Comparison of ENCODE assay signal across 12 mouse cellular contexts in genomic region chr16:56074122-56074521, GRCm38 (mm10). TPM values are rescaled to one million over a fixed set of nuclear protein-coding genes. Genes with fewer than 3 reads are reported as not detected.
DNase-seq lines count a peak whose midpoint lies in the region; ATAC-seq and TF ChIP-seq lines count a peak whose summit lies in the region.
"Had no signal": no experiment of that assay in that cellular context is flagged by ENCODE, and none has a peak within 500 bp of the region (broad histone marks: within the 10 kb centered on the region; RNA-seq: fewer than 3 reads in every experiment).

No protein-coding gene starts in this region.

- no peak overlapping the region for H3K27ac ChIP-seq in hindbrain, embryonic 15.5 days (replicated peaks)
- no peak overlapping the region for H3K27ac ChIP-seq in hindbrain, embryonic 12.5 days
- peak overlapping the region; percentile 62 for H3K27ac ChIP-seq in MEL (ENCODE audit: control insufficient read depth, low read depth, low read length)
- peak overlapping the region; percentile 97 for H3K27ac ChIP-seq in liver, embryonic 13.5 days

- TF ChIP-seq CTCF in MEL (IDR thresholded peaks at IDR 0.05 in 2 of 3, conservative IDR thresholded peaks at IDR 0.05 in 1 of 3; ENCODE audit: control insufficient read depth in 1 of 3, insufficient read depth in 1 of 3, low read depth in 2 of 3, low read length in 3 of 3, poor library complexity in 1 of 3, severe bottlenecking in 1 of 3) = no peak

- peaks cover 17% of the 10 kb centered on the region for H3K4me1 ChIP-seq in hindbrain, embryonic 15.5 days (replicated peaks)
- H3K4me1 ChIP-seq in hindbrain, embryonic 12.5 days = peaks cover 7% of the 10 kb centered on the region
- H3K4me1 ChIP-seq in MEL (ENCODE audit: control insufficient read depth in 1 of 2, insufficient read depth in 2 of 2, low read length in 2 of 2) = peaks cover 17 to 36% of the 10 kb centered on the region in 2 experiments
- peaks cover 67% of the 10 kb centered on the region for H3K4me1 ChIP-seq in liver, embryonic 13.5 days (replicated peaks)

- no peaks in the 10 kb centered on the region for H3K36me3 ChIP-seq in hindbrain, embryonic 15.5 days
- no peaks in the 10 kb centered on the region for H3K36me3 ChIP-seq in hindbrain, embryonic 12.5 days
- peaks cover 0 to 32% of the 10 kb centered on the region in 2 experiments; a peak in 2 of 4 replicates for H3K36me3 ChIP-seq in MEL (ENCODE audit: control insufficient read depth in 1 of 2, insufficient read depth in 2 of 2, low read length in 2 of 2)
- H3K36me3 ChIP-seq in liver, embryonic 13.5 days = no peaks in the 10 kb centered on the region
- H3K36me3 ChIP-seq: midbrain, embryonic 12.5 days had no signal

- H3K27me3 ChIP-seq in hindbrain, embryonic 15.5 days = no peaks in the 10 kb centered on the region
- no peaks in the 10 kb centered on the region for H3K27me3 ChIP-seq in hindbrain, embryonic 12.5 days
- no peaks in the 10 kb centered on the region for H3K27me3 ChIP-seq in MEL (ENCODE audit: control insufficient read depth in 1 of 2, insufficient read depth in 2 of 2, low read length in 2 of 2)
- no peaks in the 10 kb centered on the region for H3K27me3 ChIP-seq in liver, embryonic 13.5 days
- H3K27me3 ChIP-seq: midbrain, embryonic 12.5 days had no signal

- no peaks in the 10 kb centered on the region for H3K9me3 ChIP-seq in hindbrain, embryonic 15.5 days
- no peaks in the 10 kb centered on the region for H3K9me3 ChIP-seq in hindbrain, embryonic 12.5 days (replicated peaks)
- H3K9me3 ChIP-seq in MEL (replicated peaks; ENCODE audit: insufficient read depth, low read length) = no peaks in the 10 kb centered on the region
- H3K9me3 ChIP-seq in liver, embryonic 13.5 days (replicated peaks) = no peaks in the 10 kb centered on the region
- H3K9me3 ChIP-seq: midbrain, embryonic 12.5 days had no signal

- TF ChIP-seq RAD21 in MEL (IDR thresholded peaks at IDR 0.05; ENCODE audit: low read depth, low read length) = no peak

- peak; percentile 14 to 25 for DNase-seq in cerebellum, postnatal 10 days
- no peak for DNase-seq in cerebellum, adult 11 months
- peak; percentile 30 for DNase-seq in MEL (ENCODE audit: low read depth, low spot score)
- peak; percentile 60 for DNase-seq in liver, embryonic 13.5 days
- no peak for DNase-seq in adrenal gland, postnatal 14 days
- DNase-seq in heart, postnatal 4 days = no peak
- DNase-seq: kidney, adult 9 months; layer of hippocampus, adult 9-11 months had no signal

- TF ChIP-seq POLR2A in MEL (IDR thresholded peaks at IDR 0.05; ENCODE audit: control insufficient read depth in 1 of 2, insufficient read depth in 1 of 2, low read depth in 1 of 2, low read length in 2 of 2, poor library complexity in 1 of 2) = no peak

- H3K79me2 ChIP-seq in MEL (ENCODE audit: control insufficient read depth, insufficient read depth, low read length, poor library complexity) = peaks cover 8% of the 10 kb centered on the region

- no peak overlapping the region for H3K4me3 ChIP-seq in hindbrain, embryonic 15.5 days
- H3K4me3 ChIP-seq in hindbrain, embryonic 12.5 days = no peak overlapping the region
- H3K4me3 ChIP-seq in MEL (ENCODE audit: control insufficient read depth in 1 of 2, insufficient read depth in 1 of 2, low read depth in 2 of 2, low read length in 2 of 2) = no peak overlapping the region
- no peak overlapping the region for H3K4me3 ChIP-seq in liver, embryonic 13.5 days (replicated peaks)
- H3K4me3 ChIP-seq: midbrain, embryonic 12.5 days had no signal

- TF ChIP-seq EP300 in MEL (IDR thresholded peaks at IDR 0.05; ENCODE audit: low read depth in 1 of 2, low read length in 2 of 2) = no peak

- ATAC-seq in hindbrain, embryonic 15.5 days (ENCODE audit: low FRiP score, low read depth) = peak; percentile 10; the same call in 1 of the 2 replicates
- no peak; the same call in 1 of the 2 replicates for ATAC-seq in hindbrain, embryonic 12.5 days (ENCODE audit: low FRiP score)
- ATAC-seq in liver, embryonic 13.5 days (ENCODE audit: low read depth) = peak; percentile 37
- ATAC-seq: lung, postnatal 0 days had no signal

- H3K4me2 ChIP-seq in hindbrain, embryonic 15.5 days = no peak overlapping the region
- no peak overlapping the region for H3K4me2 ChIP-seq in hindbrain, embryonic 12.5 days (replicated peaks)
- H3K4me2 ChIP-seq in liver, embryonic 13.5 days = peak overlapping the region; percentile 77

- 83% methylated on average over 1 of the region's 1 CpGs for WGBS in hindbrain, embryonic 15.5 days
- WGBS in hindbrain, embryonic 12.5 days = 93% methylated on average over 1 of the region's 1 CpGs
- 31% methylated on average over 1 of the region's 1 CpGs for WGBS in liver, embryonic 13.5 days (ENCODE audit: insufficient replicate concordance)

- no peak overlapping the region for H3K9ac ChIP-seq in hindbrain, embryonic 15.5 days
- H3K9ac ChIP-seq in hindbrain, embryonic 12.5 days = no peak overlapping the region
- no peak overlapping the region; the same call in 1 of the 2 replicates for H3K9ac ChIP-seq in MEL (ENCODE audit: control insufficient read depth, low read depth, low read length, poor library complexity, severe bottlenecking)
- H3K9ac ChIP-seq in liver, embryonic 13.5 days = peak overlapping the region; percentile 89
- H3K9ac ChIP-seq: midbrain, embryonic 12.5 days had no signal

TF ChIP-seq in MEL, 35 proteins besides CTCF, POLR2A, EP300 and RAD21:
- TF ChIP-seq TCF12 (IDR thresholded peaks at IDR 0.05; ENCODE audit: low read depth, low read length) (no peak), MXI1 (IDR thresholded peaks at IDR 0.05; ENCODE audit: low read depth, low read length) (no peak), MAFK (IDR thresholded peaks at IDR 0.05; ENCODE audit: borderline replicate concordance, low read depth, low read length) (no peak), GABPA (IDR thresholded peaks at IDR 0.05; ENCODE audit: low read depth, low read length) (no peak), E2F4 (IDR thresholded peaks at IDR 0.05; ENCODE audit: borderline replicate concordance, low read depth, low read length) (no peak), TAL1 (IDR thresholded peaks at IDR 0.05; ENCODE audit: low read length) (no peak), POLR2AphosphoS2 (IDR thresholded peaks at IDR 0.05; ENCODE audit: low read length) (no peak), KAT2A (conservative IDR thresholded peaks at IDR 0.05; ENCODE audit: low read depth, low read length) (no peak), NRF1 (IDR thresholded peaks at IDR 0.05; ENCODE audit: insufficient read depth, low read depth, low read length, poor library complexity, severe bottlenecking) (no peak), MYB (IDR thresholded peaks at IDR 0.05; ENCODE audit: low read depth, low read length) (no peak), RCOR1 (IDR thresholded peaks at IDR 0.05; ENCODE audit: low read depth, low read length) (no peak), ZMIZ1 (IDR thresholded peaks at IDR 0.05; ENCODE audit: low read depth, low read length) (no peak), UBTF (IDR thresholded peaks at IDR 0.05; ENCODE audit: borderline replicate concordance, insufficient read depth, low read depth, low read length) (no peak), CHD1 (IDR thresholded peaks at IDR 0.05; ENCODE audit: low read depth, low read length) (no peak)

RNA-seq across cellular contexts. Expression of gene Senp7, which starts 26.0 kb away (rescaled TPM):
- 45.5 and 50.4 TPM in 2 replicates for polyA plus RNA-seq in hindbrain, embryonic 15.5 days (2015; fragmentation: Nextera tagmentation; extraction: Ambion mirVana)
- 53.6 and 54.5 TPM in 2 replicates for polyA plus RNA-seq in hindbrain, embryonic 12.5 days (2016; fragmentation: Nextera tagmentation; extraction: Ambion mirVana)
- total RNA-seq in MEL (2012; rRNA removed) = 7.7 and 8.1 TPM in 2 replicates
- polyA plus RNA-seq in MEL (2012; ENCODE audit: insufficient read depth in 1 of 2, insufficient read length in 2 of 2, low read depth in 1 of 2, low replicate concordance in 2 of 2, missing spikeins in 1 of 2) = 10 to 100 TPM in 1 of 2 experiments, not detected in 1; 15.0 TPM
- 18.2 and 20.9 TPM in 2 replicates for polyA plus RNA-seq in liver, embryonic 13.5 days (2015; fragmentation: Nextera tagmentation; extraction: Ambion mirVana)
- 22.5 and 25.9 TPM in 2 replicates for total RNA-seq in adrenal gland, postnatal 14 days (2021)
- total RNA-seq in heart, postnatal 4 days (2021) = 10 to 100 TPM; 17.4 to 21.1 TPM

RNA-seq across cellular contexts. Expression of gene Trmt10c, which starts 36.5 kb away (rescaled TPM):
- polyA plus RNA-seq in hindbrain, embryonic 15.5 days (2015; fragmentation: Nextera tagmentation; extraction: Ambion mirVana) = 17.7 and 18.0 TPM in 2 replicates
- 25.1 and 25.3 TPM in 2 replicates for polyA plus RNA-seq in hindbrain, embryonic 12.5 days (2016; fragmentation: Nextera tagmentation; extraction: Ambion mirVana)
- 28.7 and 32.3 TPM in 2 replicates for total RNA-seq in MEL (2012; rRNA removed)
- polyA plus RNA-seq in MEL (2012; ENCODE audit: insufficient read depth in 1 of 2, insufficient read length in 2 of 2, low read depth in 1 of 2, low replicate concordance in 2 of 2, missing spikeins in 1 of 2) = 10 to 100 TPM; 16.5 to 48.5 TPM
- polyA plus RNA-seq in liver, embryonic 13.5 days (2015; fragmentation: Nextera tagmentation; extraction: Ambion mirVana) = 20.0 and 24.3 TPM in 2 replicates
- 22.4 and 23.3 TPM in 2 replicates for total RNA-seq in adrenal gland, postnatal 14 days (2021)
- 10 to 100 TPM; 12.5 to 13.5 TPM for total RNA-seq in heart, postnatal 4 days (2021)

RNA-seq across cellular contexts. Expression of gene Pcnp, which starts 44.6 kb away (rescaled TPM):
- 193 and 199 TPM in 2 replicates for polyA plus RNA-seq in hindbrain, embryonic 15.5 days (2015; fragmentation: Nextera tagmentation; extraction: Ambion mirVana)
- 270 and 291 TPM in 2 replicates for polyA plus RNA-seq in hindbrain, embryonic 12.5 days (2016; fragmentation: Nextera tagmentation; extraction: Ambion mirVana)
- 70.9 and 79.1 TPM in 2 replicates for total RNA-seq in MEL (2012; rRNA removed)
- 100 to 1,000 TPM in 1 of 2 experiments, 10 to 100 TPM in 1; 88.5 to 128 TPM for polyA plus RNA-seq in MEL (2012; ENCODE audit: insufficient read depth in 1 of 2, insufficient read length in 2 of 2, low read depth in 1 of 2, low replicate concordance in 2 of 2, missing spikeins in 1 of 2)
- polyA plus RNA-seq in liver, embryonic 13.5 days (2015; fragmentation: Nextera tagmentation; extraction: Ambion mirVana) = 126 and 153 TPM in 2 replicates
- 89.7 and 90.7 TPM in 2 replicates for total RNA-seq in adrenal gland, postnatal 14 days (2021)
- total RNA-seq in heart, postnatal 4 days (2021) = 10 to 100 TPM; 73.1 to 74.5 TPM

Comparison
In these comparisons a context has a peak if more than half of its experiments do, and no peak if none do; other contexts are left out.
1. DNase-seq: peak in cerebellum, postnatal 10 days (2 of 2), MEL (single experiment) and liver, embryonic 13.5 days (single experiment); none in cerebellum, adult 11 months (single experiment), adrenal gland, postnatal 14 days (single experiment) and heart, postnatal 4 days (single experiment).
2. H3K27ac ChIP-seq: peak in MEL (single experiment) and liver, embryonic 13.5 days (single experiment); none in hindbrain, embryonic 15.5 days (single experiment) and hindbrain, embryonic 12.5 days (single experiment).